Mouse (Mus musculus): ENCODE results near the gene Gipc2. TPM values are rescaled to one million over a fixed set of nuclear protein-coding genes. Genes with fewer than 3 reads are reported as not detected.

Gipc2 gene
- polyA plus RNA-seq, 1 experiment, result 0.06 TPM

- no peak overlapping the region for H3K4me3 ChIP-seq (ENCODE audit: extremely low read depth, insufficient read depth, insufficient read length)
- H3K36me3 ChIP-seq (ENCODE audit: control insufficient read depth, insufficient read depth, low read length), result no peaks in the 10 kb centered on the region
- DNase-seq (ENCODE audit: low read depth in 1 of 2, low spot score in 2 of 2), result no peak
- TF ChIP-seq POLR2A (IDR thresholded peaks at IDR 0.05; ENCODE audit: low read depth, low read length) (no peak), CTCF (IDR thresholded peaks at IDR 0.05; ENCODE audit: extremely low read depth, insufficient read depth, insufficient read length, insufficient replicate concordance) (no peak)
- no peaks in the 10 kb centered on the region for H3K4me1 ChIP-seq (ENCODE audit: control insufficient read depth, insufficient read depth, insufficient read length)
- H3K27me3 ChIP-seq (ENCODE audit: control insufficient read depth, insufficient read depth, low read length), result no peaks in the 10 kb centered on the region
- H3K27ac ChIP-seq (ENCODE audit: insufficient read depth, low read length), result no peak overlapping the region
- 43% methylated on average over 13 of the region's 13 CpGs for WGBS
These were observed 99.3 kb downstream of the Gipc2 start for GRCm38 (mm10) chr3:152066696-152067095.

- WGBS, result 82% methylated on average over 4 of the region's 4 CpGs
- DNase-seq (ENCODE audit: low read depth in 1 of 2, low spot score in 2 of 2), result no peak
- TF ChIP-seq CTCF (IDR thresholded peaks at IDR 0.05; ENCODE audit: extremely low read depth, insufficient read depth, insufficient read length, insufficient replicate concordance), result no peak
- no peak for TF ChIP-seq POLR2A (IDR thresholded peaks at IDR 0.05; ENCODE audit: low read depth, low read length)
These were observed 100.2 kb downstream of the Gipc2 start for GRCm38 (mm10) chr3:152065806-152066205.

GRCm38 (mm10) chr3:152064166-152064565 lies 101.9 kb downstream of the Gipc2 start:
- Histone ChIP-seq H3K4me3 (ENCODE audit: extremely low read depth, insufficient read depth, insufficient read length) (no peak overlapping the region), H3K4me1 (ENCODE audit: control insufficient read depth, insufficient read depth, insufficient read length) (no peaks in the 10 kb centered on the region), H3K36me3 (ENCODE audit: control insufficient read depth, insufficient read depth, low read length) (no peaks in the 10 kb centered on the region), H3K27ac (ENCODE audit: insufficient read depth, low read length) (no peak overlapping the region), H3K27me3 (ENCODE audit: control insufficient read depth, insufficient read depth, low read length) (no peaks in the 10 kb centered on the region)
- TF ChIP-seq POLR2A (IDR thresholded peaks at IDR 0.05; ENCODE audit: low read depth, low read length) (no peak), CTCF (IDR thresholded peaks at IDR 0.05; ENCODE audit: extremely low read depth, insufficient read depth, insufficient read length, insufficient replicate concordance) (no peak)
- WGBS, result 69% methylated on average over 2 of the region's 2 CpGs
- DNase-seq (ENCODE audit: low read depth in 1 of 2, low spot score in 2 of 2), result no peak

More at GRCm38 (mm10) chr3:152065806-152066205, 100.2 kb downstream of the Gipc2 start:
- no peaks in the 10 kb centered on the region for H3K36me3 ChIP-seq (ENCODE audit: control insufficient read depth, insufficient read depth, low read length)
- H3K4me1 ChIP-seq (ENCODE audit: control insufficient read depth, insufficient read depth, insufficient read length), result no peaks in the 10 kb centered on the region
- no peak overlapping the region for H3K4me3 ChIP-seq (ENCODE audit: extremely low read depth, insufficient read depth, insufficient read length)
- no peak overlapping the region for H3K27ac ChIP-seq (ENCODE audit: insufficient read depth, low read length)
- H3K27me3 ChIP-seq (ENCODE audit: control insufficient read depth, insufficient read depth, low read length), result no peaks in the 10 kb centered on the region

GRCm38 (mm10) chr3:152062806-152063205 lies 103.2 kb downstream of the Gipc2 start:
- Histone ChIP-seq H3K27me3 (ENCODE audit: control insufficient read depth, insufficient read depth, low read length) (no peaks in the 10 kb centered on the region), H3K36me3 (ENCODE audit: control insufficient read depth, insufficient read depth, low read length) (no peaks in the 10 kb centered on the region), H3K27ac (ENCODE audit: insufficient read depth, low read length) (no peak overlapping the region), H3K4me1 (ENCODE audit: control insufficient read depth, insufficient read depth, insufficient read length) (no peaks in the 10 kb centered on the region), H3K4me3 (ENCODE audit: extremely low read depth, insufficient read depth, insufficient read length) (no peak overlapping the region)
- WGBS, result 74% methylated on average over 3 of the region's 3 CpGs
- TF ChIP-seq CTCF (IDR thresholded peaks at IDR 0.05; ENCODE audit: extremely low read depth, insufficient read depth, insufficient read length, insufficient replicate concordance) (no peak), POLR2A (IDR thresholded peaks at IDR 0.05; ENCODE audit: low read depth, low read length) (no peak)
- DNase-seq (ENCODE audit: low read depth in 1 of 2, low spot score in 2 of 2), result no peak

- Histone ChIP-seq H3K27ac (ENCODE audit: insufficient read depth, low read length) (no peak overlapping the region), H3K27me3 (ENCODE audit: control insufficient read depth, insufficient read depth, low read length) (no peaks in the 10 kb centered on the region), H3K4me3 (ENCODE audit: extremely low read depth, insufficient read depth, insufficient read length) (no peak overlapping the region), H3K36me3 (ENCODE audit: control insufficient read depth, insufficient read depth, low read length) (no peaks in the 10 kb centered on the region), H3K4me1 (ENCODE audit: control insufficient read depth, insufficient read depth, insufficient read length) (no peaks in the 10 kb centered on the region)
- WGBS, result 87% methylated on average over 5 of the region's 5 CpGs
- DNase-seq (ENCODE audit: low read depth in 1 of 2, low spot score in 2 of 2), result no peak
- no peak for TF ChIP-seq POLR2A (IDR thresholded peaks at IDR 0.05; ENCODE audit: low read depth, low read length)
- no peak for TF ChIP-seq CTCF (IDR thresholded peaks at IDR 0.05; ENCODE audit: extremely low read depth, insufficient read depth, insufficient read length, insufficient replicate concordance)
These were observed 104.9 kb downstream of the Gipc2 start for GRCm38 (mm10) chr3:152061145-152061544.

GRCm38 (mm10) chr3:152058235-152058634 lies 107.8 kb downstream of the Gipc2 start:
- H3K27me3 ChIP-seq (ENCODE audit: control insufficient read depth, insufficient read depth, low read length), result no peaks in the 10 kb centered on the region

GRCm38 (mm10) chr3:152054260-152054659 lies 111.8 kb downstream of the Gipc2 start:
- DNase-seq (ENCODE audit: low read depth in 1 of 2, low spot score in 2 of 2), result no peak
- H3K4me3 ChIP-seq (ENCODE audit: extremely low read depth, insufficient read depth, insufficient read length), result no peak overlapping the region
- no peaks in the 10 kb centered on the region for H3K4me1 ChIP-seq (ENCODE audit: control insufficient read depth, insufficient read depth, insufficient read length)
- no peaks in the 10 kb centered on the region for H3K36me3 ChIP-seq (ENCODE audit: control insufficient read depth, insufficient read depth, low read length)
- 75% methylated on average over 4 of the region's 4 CpGs for WGBS
- TF ChIP-seq POLR2A (IDR thresholded peaks at IDR 0.05; ENCODE audit: low read depth, low read length), result no peak
- no peak for TF ChIP-seq CTCF (IDR thresholded peaks at IDR 0.05; ENCODE audit: extremely low read depth, insufficient read depth, insufficient read length, insufficient replicate concordance)
- no peak overlapping the region for H3K27ac ChIP-seq (ENCODE audit: insufficient read depth, low read length)
- no peaks in the 10 kb centered on the region for H3K27me3 ChIP-seq (ENCODE audit: control insufficient read depth, insufficient read depth, low read length)

More at GRCm38 (mm10) chr3:152058235-152058634, 107.8 kb downstream of the Gipc2 start:
- TF ChIP-seq POLR2A (IDR thresholded peaks at IDR 0.05; ENCODE audit: low read depth, low read length) (no peak), CTCF (IDR thresholded peaks at IDR 0.05; ENCODE audit: extremely low read depth, insufficient read depth, insufficient read length, insufficient replicate concordance) (no peak)
- no peak overlapping the region for H3K27ac ChIP-seq (ENCODE audit: insufficient read depth, low read length)
- H3K36me3 ChIP-seq (ENCODE audit: control insufficient read depth, insufficient read depth, low read length), result no peaks in the 10 kb centered on the region
- no peaks in the 10 kb centered on the region for H3K4me1 ChIP-seq (ENCODE audit: control insufficient read depth, insufficient read depth, insufficient read length)
- no peak for DNase-seq (ENCODE audit: low read depth in 1 of 2, low spot score in 2 of 2)
- WGBS, result 74% methylated on average over 2 of the region's 2 CpGs
- H3K4me3 ChIP-seq (ENCODE audit: extremely low read depth, insufficient read depth, insufficient read length), result no peak overlapping the region

All from spleen, adult 2 months (tissue).